Mouse (Mus musculus) kidney, postnatal 0 days (tissue): ENCODE results near the gene Creld2. TPM values are rescaled to one million over a fixed set of nuclear protein-coding genes. Genes with fewer than 3 reads are reported as not detected.
"Not testable (repeated sequence)": the region's sequence is repeated elsewhere in the genome, so short reads cannot be mapped to it uniquely, and the experiment has no call there.

Experiments used
- ATAC-seq: fragments of 200-750 bp; cut with Nextera tagmentation; replicated peaks from 2 replicates; pipeline ENCODE4 v1.8.0; 2017; ENCODE audit warnings: low read depth, moderate number of reproducible peaks, moderate TSS enrichment, moderate library complexity; ENCODE audit not compliant: low FRiP score
- DNase-seq: peaks from one replicate; pipeline ENCODE4 v3.0.0-alpha.2; 2016; ENCODE audit warnings: low spot score
- H3K27ac ChIP-seq: fragments of 300-500 bp; sonication (generic); 2 replicates; pipeline ENCODE4 v1.5.1; 2014; ENCODE audit warnings: mild to moderate bottlenecking
- H3K27me3 ChIP-seq: fragments of 300-500 bp; sonication (generic); 2 replicates; pipeline ENCODE4 v1.6.1; 2014; ENCODE audit warnings: low read length, mixed read lengths; ENCODE audit not compliant: insufficient read depth
- H3K36me3 ChIP-seq: fragments of 300-500 bp; sonication (generic); 2 replicates; pipeline ENCODE4 v1.6.1; 2014; ENCODE audit warnings: low read length, mixed read lengths; ENCODE audit not compliant: insufficient read depth
- H3K4me1 ChIP-seq: fragments of 300-500 bp; sonication (generic); replicated peaks from 2 replicates; pipeline ENCODE4 v1.6.1; 2014; ENCODE audit warnings: antibody characterized with exemption, low read length, mixed read lengths; ENCODE audit not compliant: insufficient read depth
- H3K4me2 ChIP-seq: fragments of 300-500 bp; sonication (generic); 2 replicates; pipeline ENCODE4 v1.6.1; 2014; ENCODE audit warnings: mild to moderate bottlenecking, low read length, moderate library complexity, mixed read lengths
- H3K4me3 ChIP-seq: fragments of 300-500 bp; sonication (generic); replicated peaks from 2 replicates; pipeline ENCODE4 v1.5.1; 2014; ENCODE audit warnings: low read depth, low read length
- H3K9ac ChIP-seq: fragments of 300-500 bp; sonication (generic); 2 replicates; pipeline ENCODE4 v1.6.1; 2014; ENCODE audit warnings: low read depth, low read length
- H3K9me3 ChIP-seq: fragments of 300-500 bp; sonication (generic); replicated peaks from 2 replicates; pipeline ENCODE4 v1.6.1; 2016; ENCODE audit warnings: low read length, inconsistent platforms, mixed read lengths
- CTCF ChIP-seq: IDR thresholded peaks from 2 replicates; pipeline ENCODE4 v1.5.1; 2016; ENCODE audit warnings: antibody characterized with exemption, low read depth, mild to moderate bottlenecking, moderate library complexity
- WGBS: fragments of 180-500 bp; shearing (Covaris S2); extraction: QIAGEN DNeasy Blood & Tissue Kit; methylation state at CpG from one replicate; pipeline ENCODE4 v1.1.7; 2014; 5-methylcytosine and 5-hydroxymethylcytosine counted together
- polyA plus RNA-seq: library from polyadenylated mRNA; unstranded; fragments of >200 nt; fragmentation: Nextera tagmentation; extraction: Ambion mirVana; gene quantifications from 2 replicates; pipeline ENCODE4 v1.2.1, GENCODE M21; 2015

Gene Creld2
- 79.0 and 89.8 TPM in 2 replicates for polyA plus RNA-seq

DNA sequence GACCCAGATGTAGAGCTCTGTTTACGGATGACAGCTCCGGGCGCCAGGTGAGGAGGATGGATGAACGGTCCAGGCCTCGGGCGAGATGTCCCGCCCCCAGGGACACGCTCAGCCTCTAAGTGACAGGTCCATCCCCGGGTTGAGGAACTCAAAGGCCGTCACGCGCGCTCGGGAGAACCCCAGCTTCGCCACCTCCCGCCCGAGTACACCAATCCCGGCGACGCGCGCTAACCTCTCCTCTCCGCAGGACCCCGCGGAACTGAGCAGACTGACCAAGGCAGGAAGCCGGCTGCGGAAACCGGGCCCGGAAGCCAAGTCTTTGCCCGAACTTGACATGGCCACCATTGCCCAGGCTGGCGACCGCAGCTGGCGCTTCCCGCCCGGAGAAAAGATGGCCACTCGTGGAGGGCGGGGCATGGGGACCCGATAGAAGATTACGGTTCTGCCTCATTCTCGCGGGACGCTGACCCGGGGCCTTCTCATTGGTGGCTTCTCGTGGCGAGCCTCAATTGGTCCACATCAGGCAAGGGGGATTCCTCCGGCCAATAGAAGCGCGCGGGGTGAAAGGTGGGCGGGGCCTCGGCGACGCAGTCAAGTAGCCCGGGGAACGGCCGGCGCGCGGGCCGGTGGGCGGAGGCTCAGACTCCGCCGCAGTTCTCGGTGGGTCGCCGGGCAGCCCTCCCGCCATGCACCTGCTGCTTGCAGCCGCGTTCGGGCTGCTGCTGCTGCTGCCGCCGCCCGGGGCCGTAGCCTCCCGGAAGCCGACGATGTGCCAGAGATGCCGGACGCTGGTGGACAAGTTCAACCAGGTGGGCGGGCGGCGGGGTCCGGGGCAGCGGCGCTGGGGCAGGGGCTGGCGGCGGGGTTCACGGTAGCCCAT is at the start of gene Creld2, which contains the start of gene Alg12:
Gene Creld2, plus strand, starts transcription at position 621 of the 880 bp plus-strand sequence.
Gene Alg12, minus strand, starts transcription at position 293 of the 880 bp plus-strand sequence.
- H3K36me3 ChIP-seq: peaks cover 19% of the 10 kb centered on the region
- peak within 1 kb of the TSS; percentile 88 for H3K9ac ChIP-seq
- WGBS: under 1% methylated on average over 88 of the region's 88 CpGs
- peaks cover 8% of the 10 kb centered on the region for H3K4me1 ChIP-seq
- TF ChIP-seq CTCF: no peak
- DNase-seq (peak; percentile 99), ATAC-seq (peak; percentile 98)
- peak within 1 kb of the TSS; percentile 91 for H3K4me2 ChIP-seq
- H3K27ac ChIP-seq: peak within 1 kb of the TSS; percentile 75
- no peaks in the 10 kb centered on the region for H3K27me3 ChIP-seq
- H3K4me3 ChIP-seq: peak within 1 kb of the TSS; percentile 88
- no peaks in the 10 kb centered on the region for H3K9me3 ChIP-seq

DNA sequence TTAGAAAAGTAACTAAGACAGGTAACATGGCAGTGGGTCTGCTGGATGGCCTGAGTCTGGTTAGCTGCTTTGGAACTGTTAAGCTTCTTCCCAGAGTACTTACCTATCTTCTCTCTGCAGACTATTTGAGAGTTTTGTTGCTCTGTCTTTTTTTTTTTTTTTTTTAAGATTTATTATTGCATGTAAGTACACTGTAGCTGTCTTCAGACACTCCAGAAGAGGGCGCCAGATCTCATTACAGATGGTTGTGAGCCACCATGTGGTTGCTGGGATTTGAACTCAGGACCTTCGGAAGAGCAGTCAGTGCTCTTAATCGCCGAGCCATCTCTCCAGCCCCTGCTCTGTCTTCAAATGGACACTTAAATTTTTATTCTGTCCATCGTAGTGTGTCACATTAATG is 44.8 kb upstream of the Creld2 start:
- not testable (repeated sequence) for H3K9me3 ChIP-seq, H3K9ac ChIP-seq, H3K4me3 ChIP-seq, H3K36me3 ChIP-seq, DNase-seq, H3K4me2 ChIP-seq, H3K27ac ChIP-seq, H3K4me1 ChIP-seq, H3K27me3 ChIP-seq, ATAC-seq
- 92% methylated on average over 5 of the region's 5 CpGs for WGBS

DNA sequence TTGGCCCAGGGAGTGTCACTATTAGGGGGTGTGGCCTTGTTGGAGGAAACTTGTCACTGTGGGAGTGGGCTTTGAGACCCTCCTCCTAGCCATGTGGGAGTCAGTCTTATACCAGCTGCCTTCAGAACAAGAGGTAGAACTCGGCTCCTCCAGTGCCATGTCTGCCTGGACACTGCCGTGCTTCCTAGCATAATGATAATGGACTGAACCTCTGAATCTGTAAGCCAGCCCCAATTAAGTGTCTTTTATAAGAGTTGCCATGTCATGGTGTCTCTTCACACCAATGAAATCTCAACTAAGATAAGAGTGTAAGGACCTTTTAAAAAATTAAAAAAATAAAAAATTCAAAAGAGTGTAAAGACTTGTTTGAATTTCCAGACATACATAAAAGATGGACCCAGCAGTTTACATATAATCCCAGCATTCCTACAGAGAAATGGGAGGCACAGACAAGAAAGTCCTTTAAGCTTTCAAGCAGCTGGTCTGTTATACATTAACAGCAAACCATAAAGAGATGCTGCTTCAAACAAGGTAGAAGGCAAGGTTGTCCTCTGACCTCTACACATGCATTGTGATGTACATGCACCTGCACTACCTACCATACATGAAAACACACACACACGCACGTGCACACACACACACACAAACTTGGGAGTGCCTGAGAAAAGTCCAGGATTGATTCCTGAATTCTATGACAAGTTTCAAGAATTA is 27.2 kb upstream of the Creld2 start:
- no peak for DNase-seq
- TF ChIP-seq CTCF: no peak

GRCm38 (mm10) chr15:88794729-88795128 is 24.7 kb upstream of the Creld2 start:
- H3K27me3 ChIP-seq, ATAC-seq: not testable (repeated sequence)
- WGBS: 95% methylated on average over 4 of the region's 5 CpGs

More for the DNA sequence above, 27.2 kb upstream of the Creld2 start:
- Histone ChIP-seq H3K4me1 (no peaks in the 10 kb centered on the region), H3K4me3 (no peak overlapping the region), H3K4me2 (no peak overlapping the region), H3K9me3 (no peaks in the 10 kb centered on the region), H3K27ac (peak overlapping the region; percentile 20; the same call in 1 of the 2 replicates), H3K36me3 (no peaks in the 10 kb centered on the region), H3K27me3 (no peaks in the 10 kb centered on the region), H3K9ac (no peak overlapping the region)
- ATAC-seq: no peak
- WGBS: 83% methylated on average over 4 of the region's 4 CpGs

DNA sequence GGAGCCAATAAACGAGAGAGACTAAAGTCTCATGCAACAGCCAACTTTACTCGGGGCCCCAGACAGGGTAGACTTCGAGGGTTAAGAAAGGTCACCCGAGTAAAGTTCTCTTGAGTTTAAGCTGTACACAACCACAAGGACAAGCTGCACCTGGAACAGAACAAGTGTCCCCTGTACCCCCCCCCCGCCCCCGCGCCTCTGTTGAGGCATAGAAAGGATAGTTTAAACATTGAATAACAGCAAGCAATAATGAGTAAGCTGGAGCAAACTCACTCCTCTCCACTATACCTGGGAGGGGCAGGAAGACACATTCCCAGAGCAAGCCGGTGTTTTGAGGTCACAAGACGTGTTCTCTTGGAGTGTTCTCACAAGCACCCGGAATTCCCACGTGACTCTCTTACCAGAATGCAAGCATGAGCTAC is 19.5 kb upstream of the Creld2 start:
- H3K9ac ChIP-seq: no peak overlapping the region
- DNase-seq (peak; percentile 12), ATAC-seq (peak; percentile 86)
- no peak for TF ChIP-seq CTCF
- no peaks in the 10 kb centered on the region for H3K9me3 ChIP-seq
- no peaks in the 10 kb centered on the region for H3K27me3 ChIP-seq
- H3K4me3 ChIP-seq: no peak overlapping the region
- H3K27ac ChIP-seq: peak overlapping the region; percentile 36; the same call in 1 of the 2 replicates
- WGBS: 70% methylated on average over 11 of the region's 11 CpGs
- H3K4me2 ChIP-seq: no peak overlapping the region
- no peaks in the 10 kb centered on the region for H3K36me3 ChIP-seq
- H3K4me1 ChIP-seq: no peaks in the 10 kb centered on the region

More at GRCm38 (mm10) chr15:88794729-88795128, 24.7 kb upstream of the Creld2 start:
- not testable (repeated sequence) for H3K4me1 ChIP-seq, DNase-seq, H3K9me3 ChIP-seq, H3K36me3 ChIP-seq, H3K27ac ChIP-seq, H3K4me2 ChIP-seq, H3K4me3 ChIP-seq, H3K9ac ChIP-seq

- H3K27ac ChIP-seq: no peak overlapping the region
- 0 out of 2 replicates have a peak, but pooled peaks cover 6% of the 10 kb centered on the region for H3K36me3 ChIP-seq
- ATAC-seq: peak; percentile 66; the same call in 1 of the 2 replicates
- no peaks in the 10 kb centered on the region for H3K4me1 ChIP-seq
- H3K9me3 ChIP-seq: no peaks in the 10 kb centered on the region
- H3K4me3 ChIP-seq: no peak overlapping the region
- 73% methylated on average over 6 of the region's 6 CpGs for WGBS
- H3K9ac ChIP-seq: no peak overlapping the region
- no peak overlapping the region for H3K4me2 ChIP-seq
- no peak for DNase-seq
- TF ChIP-seq CTCF: no peak
- H3K27me3 ChIP-seq: no peaks in the 10 kb centered on the region
These were observed 18.5 kb upstream of the Creld2 start for GRCm38 (mm10) chr15:88800921-88801354.
